Mouse (Mus musculus) myocyte (in vitro differentiated cells): ENCODE data around the gene Washc4.

Source experiments
- E2F4 ChIP-seq: IDR thresholded peaks from one replicate; pipeline ENCODE4 v1.6.1; 2011; ENCODE audit warnings: mild to moderate bottlenecking, control low read depth, moderate library complexity; ENCODE audit not compliant: insufficient read depth
- TCF12 ChIP-seq: IDR thresholded peaks from one replicate; pipeline ENCODE4 v1.6.1; 2011; ENCODE audit warnings: mild to moderate bottlenecking, control low read depth; ENCODE audit not compliant: poor library complexity, insufficient read depth, severe bottlenecking
- TCF3 ChIP-seq: IDR thresholded peaks from one replicate; pipeline ENCODE4 v1.6.1; 2011; ENCODE audit warnings: low read depth, control low read depth; ENCODE audit not compliant: insufficient read length
- USF1 ChIP-seq: IDR thresholded peaks from one replicate; pipeline ENCODE4 v1.6.1; 2011; ENCODE audit warnings: low read depth, mild to moderate bottlenecking, control low read depth, moderate library complexity

DNA sequence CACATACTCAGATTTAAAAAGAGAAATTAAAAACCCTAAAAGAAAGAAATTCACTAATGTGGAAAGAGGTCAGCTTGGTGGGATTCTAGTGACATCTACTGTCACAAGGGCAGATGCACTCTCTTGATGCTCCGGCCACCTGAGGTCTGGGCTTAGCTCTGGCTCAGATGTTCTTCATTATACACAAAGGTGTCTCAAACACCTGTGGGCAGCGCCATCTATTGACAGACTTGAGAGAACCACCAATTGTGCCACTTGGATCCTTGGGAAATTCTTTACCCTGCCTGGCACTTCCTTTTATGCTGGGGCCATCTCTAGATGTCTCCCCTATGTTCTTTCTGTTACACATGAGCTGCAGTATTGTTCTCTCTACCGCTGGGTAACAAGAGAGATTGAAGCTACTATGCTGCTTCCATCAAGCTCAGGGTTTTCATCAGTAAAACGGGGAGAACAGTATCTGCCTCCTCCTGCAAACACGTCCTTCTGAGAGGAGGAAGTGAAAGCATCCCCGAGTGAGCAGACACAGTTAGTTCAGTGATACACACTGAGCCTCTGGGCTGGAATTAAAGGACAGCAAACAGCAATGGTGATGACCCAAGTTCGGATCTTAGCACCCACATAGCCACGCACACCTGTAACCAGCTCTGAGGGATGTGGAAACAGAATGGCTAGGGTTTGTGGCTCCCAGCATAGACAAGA lies 34.4 kb upstream of the Washc4 start:
- TF ChIP-seq TCF3 (no peak), USF1 (no peak), TCF12 (no peak), E2F4 (no peak)
